Mouse (Mus musculus): ENCODE measurements around the gene Pcyt2. TPM values are rescaled to one million over a fixed set of nuclear protein-coding genes. Genes with fewer than 3 reads are reported as not detected.

Pcyt2 gene
- total and polyA plus RNA-seq, 2 experiments from 2014 or later = 125 to 142 TPM

- ATAC-seq (peak; percentile 48), DNase-seq (ENCODE audit: low spot score) (no peak)
- 24% methylated on average over 5 of the region's 5 CpGs for WGBS
- Histone ChIP-seq H3K9me3 (ENCODE audit: low read length) (no peaks in the 10 kb centered on the region), H3K36me3 (ENCODE audit: insufficient read depth, low read length) (peaks cover 32% of the 10 kb centered on the region; the same call in 1 of the 2 replicates), H3K4me1 (ENCODE audit: insufficient read depth, low read length) (peaks cover 7% of the 10 kb centered on the region), H3K4me3 (ENCODE audit: low read length) (peak within 1 kb of the TSS; percentile 89), H3K27me3 (ENCODE audit: insufficient read depth, low read length) (no peaks in the 10 kb centered on the region), H3K4me2 (ENCODE audit: low read depth, low read length) (peak within 1 kb of the TSS; percentile 91), H3K27ac (peak within 1 kb of the TSS; percentile 84), H3K9ac (replicated peaks; ENCODE audit: low read length) (peak within 1 kb of the TSS; percentile 78)
- TF ChIP-seq CTCF (IDR thresholded peaks at IDR 0.05; ENCODE audit: low read depth) = no peak
Observed at GRCm38 (mm10) chr11:120625152-120625775, 7.5 kb upstream of the Pcyt2 start, which contains the start of gene Sirt7. TSS of gene Sirt7 (minus strand) at chr11:120625240.

GRCm38 (mm10) chr11:120624680-120625111 lies 7.0 kb upstream of the Pcyt2 start:
- DNase-seq (ENCODE audit: low spot score) = peak; percentile 93
- WGBS = under 1% methylated on average over 52 of the region's 53 CpGs
- peaks cover 38% of the 10 kb centered on the region; the same call in 1 of the 2 replicates for H3K36me3 ChIP-seq (ENCODE audit: insufficient read depth, low read length)

GRCm38 (mm10) chr11:120623961-120624679 lies 6.4 kb upstream of the Pcyt2 start:
- H3K9me3 ChIP-seq (ENCODE audit: low read length) = no peaks in the 10 kb centered on the region
- H3K27ac ChIP-seq = peak overlapping the region; percentile 84
- ATAC-seq (peak; percentile 71), DNase-seq (ENCODE audit: low spot score) (peak; percentile 70)
- WGBS = 14% methylated on average over 27 of the region's 30 CpGs
- peak; percentile 70 for TF ChIP-seq CTCF (IDR thresholded peaks at IDR 0.05; ENCODE audit: low read depth)
- H3K4me3 ChIP-seq (ENCODE audit: low read length) = peak overlapping the region; percentile 89
- peak overlapping the region; percentile 91 for H3K4me2 ChIP-seq (ENCODE audit: low read depth, low read length)
- H3K4me1 ChIP-seq (ENCODE audit: insufficient read depth, low read length) = peaks cover 5% of the 10 kb centered on the region
- peak overlapping the region; percentile 78 for H3K9ac ChIP-seq (replicated peaks; ENCODE audit: low read length)
- H3K36me3 ChIP-seq (ENCODE audit: insufficient read depth, low read length) = peaks cover 40% of the 10 kb centered on the region; the same call in 1 of the 2 replicates
- H3K27me3 ChIP-seq (ENCODE audit: insufficient read depth, low read length) = no peaks in the 10 kb centered on the region

More at GRCm38 (mm10) chr11:120624680-120625111, 7.0 kb upstream of the Pcyt2 start:
- Histone ChIP-seq H3K9ac (replicated peaks; ENCODE audit: low read length) (peak overlapping the region; percentile 78), H3K27ac (peak overlapping the region; percentile 84), H3K4me1 (ENCODE audit: insufficient read depth, low read length) (peaks cover 5% of the 10 kb centered on the region), H3K27me3 (ENCODE audit: insufficient read depth, low read length) (no peaks in the 10 kb centered on the region), H3K9me3 (ENCODE audit: low read length) (no peaks in the 10 kb centered on the region), H3K4me3 (ENCODE audit: low read length) (peak overlapping the region; percentile 89), H3K4me2 (ENCODE audit: low read depth, low read length) (peak overlapping the region; percentile 91)
- no peak for TF ChIP-seq CTCF (IDR thresholded peaks at IDR 0.05; ENCODE audit: low read depth)
- ATAC-seq = peak; percentile 79

GRCm38 (mm10) chr11:120622805-120623204 lies 5.1 kb upstream of the Pcyt2 start:
- no peak overlapping the region for H3K4me3 ChIP-seq (ENCODE audit: low read length)
- H3K9ac ChIP-seq (replicated peaks; ENCODE audit: low read length) = no peak overlapping the region
- H3K4me1 ChIP-seq (ENCODE audit: insufficient read depth, low read length) = peaks cover 5% of the 10 kb centered on the region
- no peak overlapping the region for H3K4me2 ChIP-seq (ENCODE audit: low read depth, low read length)
- peaks cover 48% of the 10 kb centered on the region; the same call in 1 of the 2 replicates for H3K36me3 ChIP-seq (ENCODE audit: insufficient read depth, low read length)
- H3K27me3 ChIP-seq (ENCODE audit: insufficient read depth, low read length) = no peaks in the 10 kb centered on the region
- 94% methylated on average over 6 of the region's 6 CpGs for WGBS
- H3K27ac ChIP-seq = no peak overlapping the region
- no peak for ATAC-seq
- no peak for DNase-seq (ENCODE audit: low spot score)
- no peaks in the 10 kb centered on the region for H3K9me3 ChIP-seq (ENCODE audit: low read length)
- TF ChIP-seq CTCF (IDR thresholded peaks at IDR 0.05; ENCODE audit: low read depth) = no peak

GRCm38 (mm10) chr11:120620195-120620594 lies 2.5 kb upstream of the Pcyt2 start:
- ATAC-seq (no peak), DNase-seq (ENCODE audit: low spot score) (no peak)
- H3K4me2 ChIP-seq (ENCODE audit: low read depth, low read length) = no peak overlapping the region
- H3K4me1 ChIP-seq (ENCODE audit: insufficient read depth, low read length) = peaks cover 10% of the 10 kb centered on the region
- 92% methylated on average over 14 of the region's 14 CpGs for WGBS
- TF ChIP-seq CTCF (IDR thresholded peaks at IDR 0.05; ENCODE audit: low read depth) = no peak
- H3K27me3 ChIP-seq (ENCODE audit: insufficient read depth, low read length) = no peaks in the 10 kb centered on the region
- H3K36me3 ChIP-seq (ENCODE audit: insufficient read depth, low read length) = peaks cover 43% of the 10 kb centered on the region; the same call in 1 of the 2 replicates
- no peak overlapping the region for H3K4me3 ChIP-seq (ENCODE audit: low read length)
- no peaks in the 10 kb centered on the region for H3K9me3 ChIP-seq (ENCODE audit: low read length)
- no peak overlapping the region for H3K9ac ChIP-seq (replicated peaks; ENCODE audit: low read length)
- H3K27ac ChIP-seq = no peak overlapping the region

GRCm38 (mm10) chr11:120618619-120619535 lies 1.1 kb upstream of the Pcyt2 start:
- Histone ChIP-seq H3K4me3 (ENCODE audit: low read length) (no peak overlapping the region), H3K9ac (replicated peaks; ENCODE audit: low read length) (no peak overlapping the region), H3K27ac (peak overlapping the region; percentile 91; the same call in 1 of the 2 replicates), H3K4me2 (ENCODE audit: low read depth, low read length) (no peak overlapping the region), H3K9me3 (ENCODE audit: low read length) (no peaks in the 10 kb centered on the region), H3K36me3 (ENCODE audit: insufficient read depth, low read length) (peaks cover 43% of the 10 kb centered on the region; the same call in 1 of the 2 replicates), H3K4me1 (ENCODE audit: insufficient read depth, low read length) (peaks cover 8% of the 10 kb centered on the region; the same call in 1 of the 2 replicates), H3K27me3 (ENCODE audit: insufficient read depth, low read length) (no peaks in the 10 kb centered on the region)
- no peak for TF ChIP-seq CTCF (IDR thresholded peaks at IDR 0.05; ENCODE audit: low read depth)
- DNase-seq (ENCODE audit: low spot score) = no peak
- ATAC-seq = no peak
- WGBS = 88% methylated on average over 25 of the region's 25 CpGs
